Mouse (Mus musculus): ENCODE measurements around the gene Arhgap10.

DNA sequence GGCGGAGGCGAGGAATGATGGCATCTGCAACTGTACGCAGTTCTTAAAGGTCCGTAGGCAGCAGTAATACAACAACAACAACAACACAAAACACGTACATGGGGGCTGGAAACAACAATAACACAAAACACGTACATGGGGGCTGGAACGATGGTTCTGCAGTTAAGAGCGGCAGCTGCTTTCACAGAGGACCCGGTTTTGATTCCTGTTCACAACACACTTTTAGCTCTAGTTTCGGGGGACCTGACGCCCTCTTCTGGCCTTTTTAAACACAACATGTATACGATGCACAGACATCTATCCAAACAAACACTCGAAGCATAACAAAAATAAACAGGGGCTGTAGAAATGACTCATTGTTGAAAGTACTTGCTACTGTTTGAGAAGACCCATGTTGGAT is 110.9 kb downstream of the Arhgap10 start:
- no peak for TF ChIP-seq POLR2A (IDR thresholded peaks at IDR 0.05; ENCODE audit: low read depth, low read length)
- TF ChIP-seq CTCF (IDR thresholded peaks at IDR 0.05; ENCODE audit: extremely low read depth, insufficient read length, insufficient replicate concordance, low read depth, low read length) = no peak
